Comparison of ENCODE assay signal across 17 mouse cellular contexts in the genomic region with DNA sequence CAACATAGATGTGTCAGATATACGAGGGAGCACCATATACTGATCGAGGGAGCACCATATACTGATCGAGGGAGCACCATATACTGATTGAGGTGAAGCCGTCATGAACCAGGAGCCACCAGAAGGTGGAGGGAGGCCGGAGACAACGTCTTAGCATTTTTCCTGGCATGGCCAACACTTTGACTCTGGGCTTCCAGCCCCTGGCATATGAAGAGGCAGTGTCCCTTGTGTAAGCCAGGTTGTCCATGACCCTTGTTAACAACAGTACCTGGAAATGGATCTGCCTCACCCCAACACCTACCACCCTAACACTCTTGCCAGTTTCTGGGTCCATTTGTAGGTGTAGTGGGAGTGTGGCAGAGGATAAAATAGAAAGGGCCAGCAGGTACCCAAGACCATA.
"Had no signal": no experiment of that assay in that cellular context is flagged by ENCODE, and none has a peak within 500 bp of the region (broad histone marks: within the 10 kb centered on the region; RNA-seq: fewer than 3 reads in every experiment).

No protein-coding gene starts in this region.

- H3K9me3 ChIP-seq: midbrain, embryonic 13.5 days; midbrain, embryonic 15.5 days; neural tube, embryonic 12.5 days; stomach, embryonic 15.5 days had no signal

- H3K27ac ChIP-seq: liver, embryonic 14.5 days; macrophage; midbrain, embryonic 13.5 days; midbrain, embryonic 15.5 days; neural tube, embryonic 12.5 days; stomach, embryonic 15.5 days had no signal

- H3K36me3 ChIP-seq: midbrain, embryonic 13.5 days; midbrain, embryonic 15.5 days; neural tube, embryonic 12.5 days; stomach, embryonic 15.5 days had no signal

- H3K4me3 ChIP-seq: megakaryocyte, embryonic 14.5 days; midbrain, embryonic 13.5 days; midbrain, embryonic 15.5 days; myocyte; neural tube, embryonic 12.5 days; stomach, embryonic 15.5 days had no signal

- H3K4me1 ChIP-seq: midbrain, embryonic 13.5 days; midbrain, embryonic 15.5 days; neural tube, embryonic 12.5 days; stomach, embryonic 15.5 days had no signal

- DNase-seq: lung, adult 18-20 months; lung, embryonic 14.5 days; lung, postnatal 10 days; lung, postnatal 36 days; right cerebral cortex, postnatal 14 days; thymus, adult 18-20 months; thymus, postnatal 14 days; thymus, postnatal 36 days had no signal

- H3K9ac ChIP-seq: liver, embryonic 14.5 days; lung, embryonic 14.5 days; midbrain, embryonic 13.5 days; midbrain, embryonic 15.5 days; neural tube, embryonic 12.5 days; stomach, embryonic 15.5 days had no signal

- ATAC-seq: midbrain, embryonic 13.5 days had no signal

- H3K27me3 ChIP-seq: midbrain, embryonic 13.5 days; midbrain, embryonic 15.5 days; neural tube, embryonic 12.5 days; stomach, embryonic 15.5 days had no signal

- H3K4me2 ChIP-seq: lung, embryonic 14.5 days; midbrain, embryonic 11.5 days; midbrain, embryonic 13.5 days; midbrain, embryonic 15.5 days; neural tube, embryonic 12.5 days; stomach, embryonic 15.5 days had no signal
